Mouse (Mus musculus) embryonic facial prominence, embryonic 11.5 days (tissue): ENCODE data around the gene Tlx3. TPM values are rescaled to one million over a fixed set of nuclear protein-coding genes. Genes with fewer than 3 reads are reported as not detected.

Source experiments
- ATAC-seq: fragments of 200-750 bp; cut with Nextera tagmentation; replicated peaks from 2 replicates; pipeline ENCODE4 v1.8.0; 2017; ENCODE audit warnings: low read depth; ENCODE audit not compliant: insufficient number of reproducible peaks, low FRiP score, low TSS enrichment
- DNase-seq: peaks from one replicate; pipeline ENCODE4 v3.0.0-alpha.2; 2015; ENCODE audit warnings: low spot score
- H3K27ac ChIP-seq: fragments of 300-500 bp; sonication (generic); replicated peaks from 2 replicates; pipeline ENCODE4 v1.5.1; 2014; ENCODE audit warnings: mild to moderate bottlenecking, low read depth, low read length, control low read depth
- H3K27me3 ChIP-seq: fragments of 300-500 bp; sonication (generic); 2 replicates; pipeline ENCODE4 v1.6.1; 2014; ENCODE audit warnings: mild to moderate bottlenecking, low read length, moderate library complexity, mixed read lengths; ENCODE audit not compliant: control insufficient read depth, insufficient read depth
- H3K36me3 ChIP-seq: fragments of 300-500 bp; sonication (generic); replicated peaks from 2 replicates; pipeline ENCODE4 v1.6.1; 2014; ENCODE audit warnings: low read depth, mild to moderate bottlenecking, low read length, moderate library complexity, mixed read lengths; ENCODE audit not compliant: control insufficient read depth, insufficient read depth
- H3K4me1 ChIP-seq: fragments of 300-500 bp; sonication (generic); 2 replicates; pipeline ENCODE4 v1.6.1; 2014; ENCODE audit warnings: low read length, mixed read lengths; ENCODE audit not compliant: control insufficient read depth, insufficient read depth
- H3K4me2 ChIP-seq: fragments of 300-500 bp; sonication (generic); 2 replicates; pipeline ENCODE4 v1.6.1; 2014; ENCODE audit warnings: low read depth, mild to moderate bottlenecking, control low read depth, low read length, moderate library complexity
- H3K4me3 ChIP-seq: fragments of 300-500 bp; sonication (generic); 2 replicates; pipeline ENCODE4 v1.5.1; 2014; ENCODE audit warnings: low read depth, low read length, control low read depth
- H3K9ac ChIP-seq: fragments of 300-500 bp; sonication (generic); replicated peaks from 2 replicates; pipeline ENCODE4 v1.6.1; 2014; ENCODE audit warnings: mild to moderate bottlenecking, control low read depth, low read length
- H3K9me3 ChIP-seq: fragments of 300-500 bp; sonication (generic); replicated peaks from 2 replicates; pipeline ENCODE4 v1.6.1; 2016; ENCODE audit warnings: mild to moderate bottlenecking, low read length, inconsistent platforms, mixed read lengths; ENCODE audit not compliant: control insufficient read depth
- WGBS: fragments of 180-500 bp; shearing (Covaris S2); extraction: QIAGEN DNeasy Blood & Tissue Kit; methylation state at CpG from one replicate; pipeline ENCODE4 v1.1.7; 2014; 5-methylcytosine and 5-hydroxymethylcytosine counted together
- polyA plus RNA-seq: library from polyadenylated mRNA; unstranded; fragments of >200 nt; fragmentation: Nextera tagmentation; extraction: Ambion mirVana; gene quantifications from 2 replicates; pipeline ENCODE4 v1.2.1, GENCODE M21; 2014

Tlx3 gene
- polyA plus RNA-seq, 1 experiment from 2014 or later = 6.0 TPM

DNA sequence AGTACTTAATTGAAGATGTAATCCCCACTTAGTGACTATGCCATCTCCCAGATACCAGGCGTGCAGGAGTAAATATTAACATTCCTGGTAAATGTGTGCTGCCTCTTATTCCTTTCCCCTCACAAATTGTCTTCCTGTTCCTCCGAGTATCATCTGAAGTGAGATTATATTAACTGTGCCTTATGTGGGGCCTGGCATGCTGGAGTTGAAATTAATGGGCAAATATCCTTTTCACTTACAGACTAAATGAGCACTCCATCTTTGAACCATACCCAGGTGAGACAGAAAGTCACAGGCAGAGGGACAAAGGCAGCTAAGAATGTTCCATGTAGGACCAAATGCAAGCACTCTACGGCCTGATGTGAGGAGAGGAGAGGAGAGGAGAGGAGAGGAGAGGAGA lies 27.6 kb downstream of the Tlx3 start:
- WGBS = 68% methylated on average over 2 of the region's 3 CpGs
- Histone ChIP-seq H3K27me3 (peaks cover 3% of the 10 kb centered on the region; the same call in 1 of the 2 replicates), H3K9ac (no peak overlapping the region), H3K4me3 (no peak overlapping the region), H3K27ac (no peak overlapping the region), H3K4me1 (peaks cover 3% of the 10 kb centered on the region; the same call in 1 of the 2 replicates), H3K9me3 (no peaks in the 10 kb centered on the region), H3K36me3 (no peaks in the 10 kb centered on the region), H3K4me2 (no peak overlapping the region)
- ATAC-seq (no peak), DNase-seq (no peak)

DNA sequence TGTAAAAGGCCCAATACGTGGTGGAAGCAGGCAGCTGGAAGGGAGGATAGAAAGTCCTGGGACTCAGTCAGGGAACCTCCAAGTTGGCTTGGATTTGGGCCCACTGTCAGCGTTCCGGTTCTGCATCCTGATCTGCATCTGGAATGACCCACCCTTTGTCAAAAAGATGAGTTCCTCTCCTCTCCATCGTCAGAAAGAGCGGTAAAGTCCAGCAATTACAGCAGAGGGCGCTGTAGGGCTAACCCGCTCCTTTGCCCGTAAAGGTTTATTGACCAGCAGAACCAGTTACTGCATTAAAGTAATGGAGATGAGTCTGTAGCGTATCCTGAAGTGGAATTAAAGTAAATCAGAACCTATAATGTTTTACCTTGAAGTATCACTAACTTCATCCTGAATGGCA lies 32.9 kb downstream of the Tlx3 start:
- H3K9ac ChIP-seq = no peak overlapping the region
- no peaks in the 10 kb centered on the region for H3K4me1 ChIP-seq
- DNase-seq (peak; percentile 68), ATAC-seq (no peak)
- H3K36me3 ChIP-seq = no peaks in the 10 kb centered on the region
- no peak overlapping the region for H3K4me3 ChIP-seq
- no peak overlapping the region for H3K4me2 ChIP-seq
- no peaks in the 10 kb centered on the region for H3K9me3 ChIP-seq
- H3K27ac ChIP-seq = no peak overlapping the region
- WGBS = 14% methylated on average over 9 of the region's 9 CpGs
- no peaks in the 10 kb centered on the region for H3K27me3 ChIP-seq

DNA sequence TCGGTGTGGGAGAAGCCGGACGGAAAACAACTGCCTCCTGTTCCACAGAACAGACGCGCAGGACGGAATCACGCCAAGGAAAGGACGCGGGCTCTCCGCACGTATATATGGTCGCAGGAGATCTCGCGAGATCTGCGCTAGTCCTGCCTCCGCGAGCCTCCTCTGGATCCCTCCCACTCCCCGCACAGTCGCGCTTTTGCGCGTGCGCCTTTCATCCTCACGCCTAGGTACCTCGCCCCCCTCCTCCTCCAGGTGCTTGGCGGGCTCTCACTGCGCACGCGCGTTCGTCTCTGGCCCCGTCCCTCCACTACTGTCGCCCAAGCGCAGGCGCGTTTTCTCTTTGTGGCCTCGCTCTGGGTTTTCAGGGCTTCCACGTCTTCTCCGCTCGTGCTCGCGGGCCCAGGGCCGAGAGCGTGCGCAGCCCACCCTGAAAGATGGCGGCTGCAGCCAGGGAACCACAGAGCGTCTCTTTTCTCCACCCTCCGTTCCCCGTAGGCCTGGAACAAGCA lies 40.3 kb downstream of the Tlx3 start, which contains the start of gene Npm1:
Gene Npm1, minus strand, starts transcription at position 209 of the 509 bp plus-strand sequence.
- Histone ChIP-seq H3K4me1 (no peaks in the 10 kb centered on the region), H3K9me3 (no peaks in the 10 kb centered on the region), H3K27ac (peak within 1 kb of the TSS; percentile 88), H3K9ac (peak within 1 kb of the TSS; percentile 97), H3K27me3 (no peaks in the 10 kb centered on the region), H3K4me2 (peak within 1 kb of the TSS; percentile 53), H3K4me3 (peak within 1 kb of the TSS; percentile 100), H3K36me3 (peaks cover 6% of the 10 kb centered on the region; the same call in 1 of the 2 replicates)
- peak; percentile 100 for DNase-seq
- 2% methylated on average over 49 of the region's 49 CpGs for WGBS
- ATAC-seq = peak; percentile 95

DNA sequence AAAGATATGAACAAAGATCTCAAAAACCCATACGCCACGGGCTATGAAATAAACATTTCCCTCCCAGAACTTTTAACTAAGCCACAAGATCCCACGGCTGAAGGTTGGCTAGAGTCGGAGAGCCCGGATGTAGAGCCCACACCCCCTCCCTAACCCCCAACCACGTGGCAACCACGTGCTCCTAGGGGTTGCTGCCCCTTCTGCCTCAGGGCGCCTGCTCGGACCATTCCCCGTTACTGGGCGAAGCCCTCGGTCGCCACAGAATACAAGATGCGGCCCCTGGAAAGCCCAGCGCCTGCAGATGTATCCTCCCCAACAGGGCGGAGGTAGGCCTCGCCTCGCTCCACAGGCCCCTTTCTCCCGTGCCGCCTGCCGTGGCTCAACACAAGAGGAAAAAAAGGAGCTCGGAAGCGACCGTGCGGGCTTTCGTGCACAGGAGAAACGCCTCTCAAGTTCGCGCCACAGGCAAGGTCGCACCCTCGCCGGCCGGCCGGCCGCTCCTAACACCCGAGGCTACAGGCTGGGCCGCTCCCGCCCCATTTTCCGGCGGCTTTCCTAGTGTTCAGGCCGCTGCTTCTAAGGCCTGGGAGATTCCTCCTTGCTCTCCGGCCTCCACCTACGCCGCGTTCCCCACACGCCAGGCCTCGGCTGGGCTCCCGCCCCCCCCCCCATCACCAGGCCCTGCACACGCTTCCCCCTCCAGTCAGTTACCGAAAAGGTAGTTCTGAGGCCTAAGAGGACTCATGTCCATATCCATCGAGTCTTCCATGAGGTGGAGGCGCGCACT lies 41.0 kb downstream of the Tlx3 start:
- Histone ChIP-seq H3K36me3 (peaks cover 6% of the 10 kb centered on the region; the same call in 1 of the 2 replicates), H3K4me2 (peak overlapping the region; percentile 53), H3K9ac (peak overlapping the region; percentile 97), H3K27me3 (no peaks in the 10 kb centered on the region), H3K4me3 (peak overlapping the region; percentile 100), H3K27ac (peak overlapping the region; percentile 81), H3K4me1 (no peaks in the 10 kb centered on the region), H3K9me3 (no peaks in the 10 kb centered on the region)
- 2% methylated on average over 52 of the region's 53 CpGs for WGBS
- peak; percentile 66 for ATAC-seq
- DNase-seq = peak; percentile 86

DNA sequence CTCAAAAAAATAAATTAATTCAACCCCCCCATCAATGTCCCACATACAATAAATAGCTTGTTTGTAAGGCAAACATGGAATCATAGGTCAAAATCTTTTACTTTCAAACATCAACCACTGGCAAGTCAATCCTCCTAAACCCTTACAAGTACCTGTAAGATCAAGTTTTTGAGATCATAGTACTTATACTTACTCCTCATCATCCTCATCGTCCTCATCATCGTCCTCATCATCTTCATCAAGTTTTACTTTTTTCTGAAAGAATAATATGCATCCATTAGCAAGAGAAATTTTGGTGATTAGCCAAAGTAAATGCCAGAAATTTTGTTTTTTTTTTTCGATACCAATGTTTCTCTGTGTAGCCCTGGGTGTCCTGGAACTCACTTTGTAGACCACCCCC lies 43.6 kb downstream of the Tlx3 start:
- Histone ChIP-seq H3K4me2 (no peak overlapping the region), H3K4me1 (no peaks in the 10 kb centered on the region), H3K36me3 (peaks cover 11% of the 10 kb centered on the region), H3K27ac (no peak overlapping the region), H3K4me3 (no peak overlapping the region), H3K9me3 (no peaks in the 10 kb centered on the region), H3K27me3 (no peaks in the 10 kb centered on the region), H3K9ac (no peak overlapping the region)
- WGBS = 86% methylated on average over 3 of the region's 3 CpGs
- ATAC-seq = no peak
- DNase-seq = no peak

DNA sequence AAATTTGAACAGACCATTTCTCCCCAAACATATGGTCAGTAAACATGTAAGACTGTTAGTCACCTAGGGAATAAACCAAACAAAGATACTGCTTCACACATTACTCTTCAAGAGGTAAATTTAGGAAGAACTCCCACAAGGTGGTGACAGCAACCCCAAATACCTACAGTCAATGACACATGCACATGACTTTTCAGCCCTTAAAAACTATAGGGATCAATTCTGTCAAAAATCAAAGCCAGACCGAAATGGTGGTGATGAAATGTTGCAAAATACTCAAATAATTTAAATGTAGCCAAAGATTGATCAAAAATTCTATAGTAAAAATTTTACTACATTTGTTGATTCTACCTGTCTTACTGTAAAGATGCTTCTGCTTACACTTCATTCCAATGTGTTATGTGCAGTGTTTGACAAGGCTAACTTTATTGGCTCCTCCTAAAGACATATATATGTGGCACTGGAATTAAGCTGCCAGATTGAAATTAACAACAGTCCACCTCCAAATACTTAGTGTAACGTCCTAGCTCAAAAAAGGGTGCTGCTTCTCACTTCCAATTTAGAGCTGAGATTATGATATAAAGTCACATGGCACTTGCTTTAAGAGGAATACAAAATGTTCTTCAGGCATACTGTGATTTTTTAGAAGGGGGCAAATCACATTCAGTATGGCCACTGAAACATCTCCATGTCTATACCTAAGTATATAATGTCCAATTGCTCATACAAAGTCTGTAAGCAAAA lies 45.8 kb downstream of the Tlx3 start:
- Histone ChIP-seq H3K27me3 (no peaks in the 10 kb centered on the region), H3K36me3 (peaks cover 15% of the 10 kb centered on the region), H3K4me3 (no peak overlapping the region), H3K9ac (no peak overlapping the region), H3K4me1 (no peaks in the 10 kb centered on the region), H3K4me2 (no peak overlapping the region), H3K27ac (no peak overlapping the region), H3K9me3 (no peaks in the 10 kb centered on the region)
- WGBS = 79% methylated on average over 2 of the region's 2 CpGs
- ATAC-seq = no peak
- DNase-seq = no peak

GRCm38 (mm10) chr11:33156436-33157015 lies 46.9 kb downstream of the Tlx3 start:
- Histone ChIP-seq H3K4me2 (no peak overlapping the region), H3K4me3 (no peak overlapping the region), H3K9ac (no peak overlapping the region), H3K4me1 (no peaks in the 10 kb centered on the region), H3K27me3 (no peaks in the 10 kb centered on the region), H3K36me3 (peaks cover 15% of the 10 kb centered on the region), H3K27ac (no peak overlapping the region), H3K9me3 (no peaks in the 10 kb centered on the region)
- no peak for ATAC-seq
- 86% methylated on average over 4 of the region's 4 CpGs for WGBS
- no peak for DNase-seq
